In the genomic region with DNA sequence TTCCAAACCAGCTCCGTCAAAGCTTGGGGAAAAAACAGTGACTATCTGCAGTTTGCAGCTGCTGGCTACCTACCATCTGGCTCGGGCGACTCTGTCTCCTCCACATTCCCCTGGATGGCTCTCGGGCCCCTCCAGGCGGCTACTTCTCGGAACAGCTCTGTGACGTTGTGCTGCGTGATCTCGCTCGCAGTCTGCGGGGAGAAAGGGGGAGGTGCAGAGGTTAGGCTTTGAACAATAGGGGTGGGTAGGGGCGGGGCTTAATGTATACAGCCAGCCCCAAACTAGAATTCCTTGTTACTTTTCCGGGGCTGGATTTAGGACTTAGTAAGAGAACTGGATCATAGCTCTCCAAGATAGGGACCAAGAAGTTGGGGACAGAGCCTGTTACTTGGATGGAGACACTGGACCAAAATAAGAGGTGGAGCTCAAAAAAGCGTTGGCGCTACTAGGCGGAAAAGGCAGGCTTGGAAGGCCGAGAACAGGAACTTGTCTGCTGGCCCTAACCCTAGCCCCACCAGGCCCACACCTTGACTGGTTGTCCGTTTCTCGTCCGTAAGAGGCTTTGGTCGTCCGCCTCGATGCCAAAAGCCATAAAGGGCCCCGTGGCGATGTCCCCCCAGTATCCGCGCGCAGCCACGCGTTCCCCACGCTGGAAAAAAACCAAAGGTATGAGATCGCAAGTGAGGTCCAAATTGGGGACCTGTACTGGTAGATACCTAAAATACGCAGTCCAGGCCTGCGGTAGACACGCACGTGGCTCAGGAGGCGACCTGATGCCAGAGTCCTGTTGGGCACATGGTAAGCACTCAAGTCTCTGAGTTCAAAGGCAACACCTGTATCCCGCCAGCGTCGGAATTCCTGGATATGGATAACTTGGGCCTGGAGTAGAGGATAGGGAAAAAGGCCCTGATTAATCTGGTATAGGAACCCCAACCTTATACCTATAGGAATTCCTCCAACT, we compare ENCODE assay signal across 8 mouse cellular contexts. TPM values are rescaled to one million over a fixed set of nuclear protein-coding genes. Genes with fewer than 3 reads are reported as not detected.
A peak's percentile ranks its signal among the peaks of the same experiment; 100 is the strongest.
DNase-seq lines count a peak whose midpoint lies in the region; ATAC-seq and TF ChIP-seq lines count a peak whose summit lies in the region.

No protein-coding gene starts in this region.

- H3K4me1 ChIP-seq in embryonic facial prominence, embryonic 14.5 days (ENCODE audit: control insufficient read depth, insufficient read depth, low read length) = peaks cover 5% of the 10 kb centered on the region; the same call in 1 of the 2 replicates
- H3K4me1 ChIP-seq in liver, embryonic 11.5 days (replicated peaks; ENCODE audit: control insufficient read depth, insufficient read depth, low read length) = peaks cover 8% of the 10 kb centered on the region
- peaks cover 7% of the 10 kb centered on the region; the same call in 1 of the 2 replicates for H3K4me1 ChIP-seq in stomach, embryonic 15.5 days

- H3K79me2 ChIP-seq in myocyte (ENCODE audit: control insufficient read depth, insufficient read depth) = no peaks in the 10 kb centered on the region

- 26% methylated on average over 36 of the region's 40 CpGs for WGBS in embryonic facial prominence, embryonic 14.5 days
- WGBS in liver, embryonic 11.5 days = 23% methylated on average over 40 of the region's 40 CpGs
- 25% methylated on average over 40 of the region's 40 CpGs for WGBS in stomach, embryonic 15.5 days

- no peaks in the 10 kb centered on the region for H3K27me3 ChIP-seq in embryonic facial prominence, embryonic 14.5 days (replicated peaks; ENCODE audit: control insufficient read depth, insufficient read depth, low read length)
- H3K27me3 ChIP-seq in liver, embryonic 11.5 days (replicated peaks; ENCODE audit: control insufficient read depth, insufficient read depth, low read length) = no peaks in the 10 kb centered on the region
- no peaks in the 10 kb centered on the region for H3K27me3 ChIP-seq in myocyte (ENCODE audit: control insufficient read depth, insufficient read depth, insufficient read length)
- H3K27me3 ChIP-seq in stomach, embryonic 15.5 days (replicated peaks) = no peaks in the 10 kb centered on the region

- H3K9ac ChIP-seq in embryonic facial prominence, embryonic 14.5 days (ENCODE audit: low read depth, low read length) = peak overlapping the region; percentile 68
- peak overlapping the region; percentile 60 for H3K9ac ChIP-seq in liver, embryonic 11.5 days (ENCODE audit: low read depth, low read length)
- H3K9ac ChIP-seq in stomach, embryonic 15.5 days = peak overlapping the region; percentile 19; the same call in 1 of the 2 replicates

- peak overlapping the region; percentile 40 for H3K4me3 ChIP-seq in embryonic facial prominence, embryonic 14.5 days (ENCODE audit: low read depth, low read length)
- H3K4me3 ChIP-seq in liver, embryonic 11.5 days (ENCODE audit: low read depth, low read length) = peak overlapping the region; percentile 41
- H3K4me3 ChIP-seq in myocyte = no peak overlapping the region
- H3K4me3 ChIP-seq in stomach, embryonic 15.5 days (replicated peaks) = peak overlapping the region; percentile 35

- peak overlapping the region; percentile 75 for H3K27ac ChIP-seq in embryonic facial prominence, embryonic 14.5 days (replicated peaks; ENCODE audit: low read depth, low read length)
- peak overlapping the region; percentile 41; the same call in 1 of the 2 replicates for H3K27ac ChIP-seq in liver, embryonic 11.5 days (ENCODE audit: low read depth, low read length)
- H3K27ac ChIP-seq in stomach, embryonic 15.5 days = 0 out of 2 replicates have a peak overlapping the region, but pooled peaks have one; percentile 36

- peak overlapping the region; percentile 72 for H3K4me2 ChIP-seq in embryonic facial prominence, embryonic 14.5 days (ENCODE audit: low read depth, low read length)
- peak overlapping the region; percentile 65 for H3K4me2 ChIP-seq in liver, embryonic 11.5 days
- peak overlapping the region; percentile 59 for H3K4me2 ChIP-seq in myocyte (ENCODE audit: low read depth)
- peak overlapping the region; percentile 71 for H3K4me2 ChIP-seq in stomach, embryonic 15.5 days

- no peak for TF ChIP-seq POLR2A in myocyte (IDR thresholded peaks at IDR 0.05; ENCODE audit: insufficient read length, low read depth)

- H3K9me3 ChIP-seq in embryonic facial prominence, embryonic 14.5 days (ENCODE audit: control insufficient read depth, low read length) = no peaks in the 10 kb centered on the region
- no peaks in the 10 kb centered on the region for H3K9me3 ChIP-seq in liver, embryonic 11.5 days (ENCODE audit: control insufficient read depth, low read length)
- H3K9me3 ChIP-seq in stomach, embryonic 15.5 days = no peaks in the 10 kb centered on the region

- peak; percentile 97 for ATAC-seq in embryonic facial prominence, embryonic 14.5 days (ENCODE audit: low read depth)
- ATAC-seq in liver, embryonic 11.5 days (replicated peaks; ENCODE audit: low FRiP score) = peak; percentile 88
- peak; percentile 87 for ATAC-seq in stomach, embryonic 15.5 days (ENCODE audit: insufficient read depth, low FRiP score, low read depth)

- DNase-seq in A20 (ENCODE audit: low read depth, low spot score) = peak; percentile 90
- DNase-seq in adrenal gland, postnatal 36 days = peak; percentile 62 to 76
- DNase-seq in embryonic facial prominence, embryonic 14.5 days (ENCODE audit: low spot score) = peak; percentile 96
- peak; percentile 76 for DNase-seq in heart, adult 8-10 months (ENCODE audit: low spot score)
- peak; percentile 52 to 65 for DNase-seq in kidney, adult 8-10 months
- peak; percentile 88 for DNase-seq in liver, embryonic 11.5 days (ENCODE audit: low spot score)

- H3K36me3 ChIP-seq in embryonic facial prominence, embryonic 14.5 days (ENCODE audit: control insufficient read depth, insufficient read depth, low read length) = no peaks in the 10 kb centered on the region
- no peaks in the 10 kb centered on the region for H3K36me3 ChIP-seq in liver, embryonic 11.5 days (ENCODE audit: control insufficient read depth, insufficient read depth, low read length)
- no peaks in the 10 kb centered on the region for H3K36me3 ChIP-seq in myocyte (ENCODE audit: control insufficient read depth, insufficient read depth)
- H3K36me3 ChIP-seq in stomach, embryonic 15.5 days = no peaks in the 10 kb centered on the region

- no peak overlapping the region for H3ac ChIP-seq in myocyte (ENCODE audit: control insufficient read depth, insufficient read length)

TF ChIP-seq in myocyte, 11 proteins besides CTCF, POLR2A, EP300 and RAD21:
- peak in 1 of 3 experiments; percentile 29 for TF ChIP-seq MYOG (IDR thresholded peaks at IDR 0.05; ENCODE audit: control insufficient read depth in 1 of 3, insufficient read depth in 1 of 3, insufficient read length in 2 of 3, low read depth in 2 of 3)
- TF ChIP-seq E2F4 (IDR thresholded peaks at IDR 0.05; ENCODE audit: insufficient read depth) = no peak
- peak in 2 of 3 experiments; percentile 26 to 29 for TF ChIP-seq MYOD1 (IDR thresholded peaks at IDR 0.05; ENCODE audit: control insufficient read depth in 1 of 3, insufficient read length in 2 of 3, low read depth in 2 of 3)

RNA-seq across cellular contexts. Expression of a gene that starts 2.6 kb away (rescaled TPM):
- under 1 TPM; 0.56 to 0.76 TPM for total RNA-seq in adrenal gland, postnatal 36 days (2021)
- polyA plus RNA-seq in embryonic facial prominence, embryonic 14.5 days (2014; fragmentation: Nextera tagmentation; extraction: Ambion mirVana) = 2.6 and 3.4 TPM in 2 replicates
- total RNA-seq in heart, adult 8-10 months (2022) = over 10,000 TPM in 3 of 4 experiments, 1,000 to 10,000 TPM in 1; 9,443 to 11,840 (median 11,050) TPM
- 8.9 and 17.0 TPM in 2 replicates for polyA plus RNA-seq in liver, embryonic 11.5 days (2014; fragmentation: Nextera tagmentation; extraction: Ambion mirVana)
- 13.3 TPM for polyA plus RNA-seq in myocyte (2012; fragmentation: generic; extraction: Trizol)
- polyA plus RNA-seq in stomach, embryonic 15.5 days (2015; fragmentation: Nextera tagmentation; extraction: Ambion mirVana) = 5.4 and 6.4 TPM in 2 replicates

RNA-seq across cellular contexts. Expression of a gene that starts 5.6 kb away (rescaled TPM):
- total RNA-seq in adrenal gland, postnatal 36 days (2021) = 1 to 10 TPM in 1 of 2 experiments, under 1 TPM in 1; 0.70 to 1.2 TPM
- 1.2 and 1.4 TPM in 2 replicates for polyA plus RNA-seq in embryonic facial prominence, embryonic 14.5 days (2014; fragmentation: Nextera tagmentation; extraction: Ambion mirVana)
- 1 to 10 TPM; 2.3 to 3.0 (median 2.6) TPM for total RNA-seq in heart, adult 8-10 months (2022)
- 0.22 and 0.45 TPM in 2 replicates for polyA plus RNA-seq in liver, embryonic 11.5 days (2014; fragmentation: Nextera tagmentation; extraction: Ambion mirVana)
- polyA plus RNA-seq in myocyte (2012; fragmentation: generic; extraction: Trizol) = 2.2 TPM
- polyA plus RNA-seq in stomach, embryonic 15.5 days (2015; fragmentation: Nextera tagmentation; extraction: Ambion mirVana) = 1.3 and 1.7 TPM in 2 replicates

RNA-seq across cellular contexts. Expression of a gene that starts 10.4 kb away (rescaled TPM):
- 1 to 10 TPM; 1.0 to 1.8 TPM for total RNA-seq in adrenal gland, postnatal 36 days (2021)
- 405 and 459 TPM in 2 replicates for polyA plus RNA-seq in embryonic facial prominence, embryonic 14.5 days (2014; fragmentation: Nextera tagmentation; extraction: Ambion mirVana)
- total RNA-seq in heart, adult 8-10 months (2022) = 10 to 100 TPM; 12.4 to 22.1 (median 19.0) TPM
- 25.1 and 27.7 TPM in 2 replicates for polyA plus RNA-seq in liver, embryonic 11.5 days (2014; fragmentation: Nextera tagmentation; extraction: Ambion mirVana)
- 1,403 TPM for polyA plus RNA-seq in myocyte (2012; fragmentation: generic; extraction: Trizol)
- 25.5 and 33.1 TPM in 2 replicates for polyA plus RNA-seq in stomach, embryonic 15.5 days (2015; fragmentation: Nextera tagmentation; extraction: Ambion mirVana)

RNA-seq across cellular contexts. Expression of a gene that starts 20.7 kb away (rescaled TPM):
- 1 to 10 TPM; 6.4 to 9.5 TPM for total RNA-seq in adrenal gland, postnatal 36 days (2021)
- polyA plus RNA-seq in embryonic facial prominence, embryonic 14.5 days (2014; fragmentation: Nextera tagmentation; extraction: Ambion mirVana) = 5.8 and 8.1 TPM in 2 replicates
- 1 to 10 TPM in 1 of 4 experiments, under 1 TPM in 3; 0.50 to 1.0 (median 0.83) TPM for total RNA-seq in heart, adult 8-10 months (2022)
- 0.73 and 1.2 TPM in 2 replicates for polyA plus RNA-seq in liver, embryonic 11.5 days (2014; fragmentation: Nextera tagmentation; extraction: Ambion mirVana)
- polyA plus RNA-seq in myocyte (2012; fragmentation: generic; extraction: Trizol) = 0.22 TPM
- 7.4 and 7.9 TPM in 2 replicates for polyA plus RNA-seq in stomach, embryonic 15.5 days (2015; fragmentation: Nextera tagmentation; extraction: Ambion mirVana)

RNA-seq across cellular contexts. Expression of a gene that starts 25.1 kb away (rescaled TPM):
- 100 to 1,000 TPM in 1 of 2 experiments, 10 to 100 TPM in 1; 74.6 to 112 TPM for total RNA-seq in adrenal gland, postnatal 36 days (2021)
- 49.2 and 50.8 TPM in 2 replicates for polyA plus RNA-seq in embryonic facial prominence, embryonic 14.5 days (2014; fragmentation: Nextera tagmentation; extraction: Ambion mirVana)
- total RNA-seq in heart, adult 8-10 months (2022) = 10 to 100 TPM; 55.6 to 74.8 (median 61.6) TPM
- polyA plus RNA-seq in liver, embryonic 11.5 days (2014; fragmentation: Nextera tagmentation; extraction: Ambion mirVana) = 46.2 and 48.0 TPM in 2 replicates
- 39.0 TPM for polyA plus RNA-seq in myocyte (2012; fragmentation: generic; extraction: Trizol)
- 51.7 and 53.6 TPM in 2 replicates for polyA plus RNA-seq in stomach, embryonic 15.5 days (2015; fragmentation: Nextera tagmentation; extraction: Ambion mirVana)

Comparison
In these comparisons a context has a peak if more than half of its experiments do, and no peak if none do; other contexts are left out.
1. RNA of a gene that starts 10.4 kb away (polyA plus RNA-seq): 1,403 TPM in myocyte (single experiment) and 405 to 459 TPM in embryonic facial prominence, embryonic 14.5 days; 25.1 to 27.7 TPM in liver, embryonic 11.5 days and 25.5 to 33.1 TPM in stomach, embryonic 15.5 days; every median in the first group is over 10 times any median in the second.
2. Peak in every context shown above with its lines, with median percentiles within 50 percentile points of each other: DNase-seq, ATAC-seq, H3K27ac ChIP-seq, H3K4me2 ChIP-seq and H3K9ac ChIP-seq.